Mouse (Mus musculus): ENCODE results near the gene Gm4969.
A peak's percentile ranks its signal among the peaks of the same experiment; 100 is the strongest.

Gene Gm4969

GRCm38 (mm10) chr7:19136673-19137334, 18.6 kb upstream of the Gm4969 start:
- no peak for DNase-seq (ENCODE audit: low read depth, low spot score)

DNA sequence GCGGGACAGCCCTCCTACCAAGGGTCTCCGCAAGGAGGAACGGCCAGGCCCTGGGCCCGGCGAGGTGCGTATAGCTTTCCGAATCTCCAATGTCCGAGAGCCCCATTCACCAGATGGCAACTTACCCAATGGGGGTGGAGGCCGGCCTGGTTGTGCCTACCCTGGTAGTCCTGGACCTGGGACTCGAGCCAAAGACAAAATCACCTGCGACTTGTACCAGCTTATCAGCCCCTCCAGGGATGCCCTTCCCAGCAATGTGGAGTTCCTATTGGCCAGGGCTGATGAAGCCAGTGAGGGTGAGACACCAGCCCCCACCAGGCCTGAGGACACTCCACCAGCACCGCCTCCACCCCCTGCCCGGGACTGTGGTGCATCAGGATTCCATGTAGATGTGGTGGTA, 18.0 kb upstream of the Gm4969 start:
- no peak for DNase-seq (ENCODE audit: low read depth, low spot score)

DNA sequence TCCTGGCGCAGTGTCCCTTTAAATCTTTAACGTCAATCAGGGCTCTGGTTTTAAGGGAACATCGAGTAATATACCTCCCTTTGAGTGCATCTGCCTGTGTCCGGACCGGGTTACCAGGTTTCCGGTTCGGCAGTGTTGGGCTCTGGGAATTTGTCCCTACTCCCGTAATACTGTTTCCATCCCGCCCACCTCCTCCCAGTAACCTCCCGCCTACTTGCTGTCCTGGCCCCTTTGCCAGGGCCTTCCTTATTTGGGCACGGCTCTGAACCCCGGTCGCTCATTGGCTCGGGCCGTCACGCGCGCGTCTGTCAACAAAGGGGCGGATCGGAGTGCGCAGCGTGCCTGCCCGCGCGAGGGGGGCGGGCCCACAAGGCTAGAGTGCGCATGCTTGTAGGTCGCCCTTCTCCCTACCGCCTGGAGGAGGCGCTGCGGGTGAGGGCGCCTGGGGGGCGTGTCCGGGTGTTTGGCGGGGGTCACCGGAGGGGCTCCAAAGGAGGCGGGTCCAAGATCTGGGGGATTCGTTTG, 13.2 kb upstream of the Gm4969 start:
- peak; percentile 99 for DNase-seq (ENCODE audit: low read depth, low spot score)

DNA sequence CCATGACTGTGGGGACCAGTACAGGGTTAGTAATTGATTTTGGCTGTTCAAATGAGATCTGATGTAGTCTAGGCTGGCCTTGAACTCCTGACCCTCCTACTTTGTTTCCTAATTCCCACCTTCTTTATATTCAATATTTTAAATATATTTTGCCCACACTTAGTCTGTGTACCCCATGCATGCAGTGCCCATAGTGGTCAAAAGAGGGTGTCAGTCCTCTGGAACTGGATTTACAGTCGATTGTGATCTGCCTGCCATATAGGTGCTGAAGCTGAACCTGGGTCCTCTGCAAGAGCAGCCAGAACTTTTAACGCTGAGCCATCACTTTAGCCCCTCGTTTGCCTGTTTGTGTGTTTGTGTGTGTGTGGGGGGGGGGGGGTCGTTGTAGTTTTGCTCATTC, 12.5 kb upstream of the Gm4969 start:
- peak; percentile 53 for DNase-seq (ENCODE audit: low read depth, low spot score)

DNA sequence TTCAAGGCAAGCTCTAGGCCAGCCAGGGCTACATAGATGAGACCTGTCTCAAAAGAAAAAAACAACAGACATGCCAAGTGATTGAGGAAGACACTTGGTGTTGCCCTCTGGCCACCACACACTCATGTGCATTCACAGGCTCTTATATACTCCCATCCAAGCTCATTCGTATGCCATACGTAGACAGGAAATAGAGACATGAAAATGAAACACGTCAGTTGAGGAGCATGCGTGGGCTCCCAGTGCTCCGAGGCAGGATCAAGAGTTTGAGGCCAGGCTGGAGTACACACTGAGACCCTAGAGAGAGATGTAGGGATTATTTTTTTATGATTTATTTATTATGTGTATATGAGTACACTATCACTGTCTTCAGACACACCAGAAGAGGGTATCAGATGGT, 11.2 kb upstream of the Gm4969 start:
- no peak for DNase-seq (ENCODE audit: low read depth, low spot score)

GRCm38 (mm10) chr7:19127744-19128143, 9.6 kb upstream of the Gm4969 start:
- DNase-seq (ENCODE audit: low read depth, low spot score) = no peak

DNA sequence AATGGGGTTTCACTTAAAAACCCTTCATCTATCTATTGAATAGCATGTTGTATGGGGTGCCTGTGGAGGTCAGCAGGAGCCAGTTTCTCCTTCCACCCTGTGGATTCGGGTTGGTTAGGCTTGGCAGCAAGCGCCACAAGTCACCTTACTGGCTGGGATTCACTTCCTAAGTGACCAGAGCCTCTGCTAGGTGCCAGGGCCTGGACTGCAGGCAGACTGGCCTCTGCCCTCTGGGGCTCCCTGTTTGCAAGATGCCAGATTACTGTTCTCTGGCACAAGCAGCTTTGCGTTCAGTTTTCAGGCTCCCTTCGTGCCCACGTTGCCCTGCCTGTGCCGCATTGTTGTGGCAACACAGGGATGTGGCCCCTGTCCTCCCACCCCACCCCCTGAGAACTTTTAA, 6.5 kb upstream of the Gm4969 start:
- no peak for DNase-seq (ENCODE audit: low read depth, low spot score)

GRCm38 (mm10) chr7:19121686-19122085, 3.5 kb upstream of the Gm4969 start:
- DNase-seq (ENCODE audit: low read depth, low spot score) = no peak

DNA sequence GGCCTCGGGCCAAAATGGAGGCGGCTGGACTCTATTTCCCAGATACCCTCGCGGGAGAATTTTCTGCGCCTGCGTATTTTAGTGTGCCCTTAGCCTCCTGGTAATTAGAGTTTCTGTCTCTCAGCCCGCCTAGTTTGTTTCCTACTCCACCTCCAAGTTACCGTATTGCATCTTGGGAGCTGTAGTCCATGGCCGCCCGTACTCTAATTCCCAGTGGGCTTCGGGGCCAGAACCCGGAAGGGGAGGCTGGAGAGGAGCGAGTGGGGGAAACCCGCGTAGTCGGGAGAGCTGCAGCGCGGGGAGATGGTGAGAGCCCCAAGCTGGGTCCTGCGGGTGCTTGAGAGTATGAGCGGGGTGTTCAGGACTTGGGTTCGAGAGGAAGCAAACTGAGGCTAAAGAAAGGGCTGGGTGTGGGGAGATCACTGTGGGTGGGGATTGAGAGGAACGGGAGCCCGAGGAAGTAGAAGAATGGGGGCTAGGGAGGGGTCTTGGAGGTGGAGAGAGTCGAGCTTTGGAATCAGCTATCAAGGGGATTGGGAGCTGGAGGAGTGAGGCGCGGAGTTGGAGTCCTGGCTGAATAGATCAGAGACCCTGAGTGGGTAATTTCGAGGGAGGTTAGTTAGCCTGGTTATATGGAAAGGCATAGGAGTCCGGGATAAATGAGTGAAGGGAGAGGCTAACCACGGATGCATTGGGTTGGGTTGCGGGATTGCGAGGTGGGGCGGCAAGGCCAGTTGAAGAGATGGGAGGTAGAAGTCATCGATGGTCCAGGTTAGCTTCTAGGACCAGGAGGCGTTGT, 1.7 kb upstream of the Gm4969 start, which contains the start of gene Fbxo46:
TSS of gene Fbxo46 (plus strand) at position 229 of the 799 bp plus-strand sequence.
- peak; percentile 99 for DNase-seq (ENCODE audit: low read depth, low spot score)

GRCm38 (mm10) chr7:19119083-19119482, 915 bp upstream of the Gm4969 start:
- no peak for DNase-seq (ENCODE audit: low read depth, low spot score)

GRCm38 (mm10) chr7:19109565-19109964, 8.6 kb downstream of the Gm4969 start:
- DNase-seq (ENCODE audit: low read depth, low spot score) = no peak

GRCm38 (mm10) chr7:19107436-19107835, 10.7 kb downstream of the Gm4969 start:
- DNase-seq (ENCODE audit: low read depth, low spot score) = no peak

DNA sequence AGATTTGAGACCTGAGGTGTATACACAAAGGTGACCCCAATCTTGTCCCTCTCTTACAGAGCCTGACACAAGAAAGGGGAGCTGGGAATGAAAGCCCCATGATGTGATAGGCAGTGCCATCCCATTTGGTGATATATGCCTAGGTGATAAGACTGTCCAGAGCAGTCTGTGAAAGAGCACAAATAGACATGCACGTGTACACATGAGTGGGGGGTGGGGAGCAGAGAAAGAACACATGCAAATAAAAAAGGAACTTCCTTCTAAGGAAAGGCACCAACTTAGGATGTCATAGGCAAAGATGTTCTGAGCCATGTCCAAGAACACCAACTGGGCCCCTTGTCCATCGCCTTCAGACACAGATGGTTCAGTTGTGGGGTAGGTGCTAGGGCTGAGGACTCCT, 13.7 kb downstream of the Gm4969 start:
- no peak for DNase-seq (ENCODE audit: low read depth, low spot score)

DNA sequence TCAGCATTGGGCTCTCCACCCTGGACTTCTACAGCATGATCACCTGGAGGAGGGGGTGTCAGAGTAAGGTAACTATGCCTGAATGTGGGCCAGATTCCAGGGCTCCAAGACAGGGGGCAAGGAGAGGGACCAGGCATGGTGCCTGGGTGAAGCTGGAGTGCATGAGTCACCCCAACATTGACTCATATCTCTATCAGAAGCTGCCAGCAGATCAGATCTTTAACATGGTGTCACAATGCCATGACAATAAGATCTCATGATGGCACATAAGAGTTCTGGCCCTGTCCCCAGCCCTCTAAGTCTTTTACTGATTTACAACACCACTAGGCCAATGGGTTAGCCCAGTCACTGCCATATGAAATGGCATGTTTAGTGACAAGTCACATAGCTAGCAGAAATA, 14.4 kb downstream of the Gm4969 start:
- DNase-seq (ENCODE audit: low read depth, low spot score) = no peak

GRCm38 (mm10) chr7:19100290-19100689, 17.9 kb downstream of the Gm4969 start:
- DNase-seq (ENCODE audit: low read depth, low spot score) = no peak

GRCm38 (mm10) chr7:19098811-19099210, 19.4 kb downstream of the Gm4969 start:
- no peak for DNase-seq (ENCODE audit: low read depth, low spot score)

DNA sequence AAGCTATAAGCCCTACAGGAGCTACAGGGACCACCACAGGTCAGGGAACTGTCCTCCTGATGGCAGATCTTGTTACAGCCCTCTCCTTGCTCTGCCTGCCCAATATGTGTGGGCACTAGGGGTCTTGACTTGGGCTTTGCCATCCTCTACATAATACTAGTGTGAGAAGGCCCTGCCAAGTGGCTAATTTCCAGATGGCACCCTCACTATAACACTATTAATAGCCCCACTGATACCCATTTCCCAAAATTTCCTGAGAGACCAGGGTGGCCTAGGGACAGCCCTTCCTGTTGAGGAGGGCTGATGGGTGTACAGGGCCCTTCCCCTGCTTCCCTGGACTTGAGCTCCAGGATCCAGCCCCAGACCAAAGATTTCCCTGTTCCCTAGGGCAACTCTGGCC, 20.3 kb downstream of the Gm4969 start:
- DNase-seq (ENCODE audit: low read depth, low spot score) = no peak

- DNase-seq (ENCODE audit: low read depth, low spot score) = no peak
These were observed 21.0 kb downstream of the Gm4969 start for GRCm38 (mm10) chr7:19097217-19097616.

GRCm38 (mm10) chr7:19096421-19096976, 21.7 kb downstream of the Gm4969 start:
- DNase-seq (ENCODE audit: low read depth, low spot score) = no peak

- peak; percentile 71 for DNase-seq (ENCODE audit: low read depth, low spot score)
These were observed 22.4 kb downstream of the Gm4969 start for GRCm38 (mm10) chr7:19095751-19096110.

DNA sequence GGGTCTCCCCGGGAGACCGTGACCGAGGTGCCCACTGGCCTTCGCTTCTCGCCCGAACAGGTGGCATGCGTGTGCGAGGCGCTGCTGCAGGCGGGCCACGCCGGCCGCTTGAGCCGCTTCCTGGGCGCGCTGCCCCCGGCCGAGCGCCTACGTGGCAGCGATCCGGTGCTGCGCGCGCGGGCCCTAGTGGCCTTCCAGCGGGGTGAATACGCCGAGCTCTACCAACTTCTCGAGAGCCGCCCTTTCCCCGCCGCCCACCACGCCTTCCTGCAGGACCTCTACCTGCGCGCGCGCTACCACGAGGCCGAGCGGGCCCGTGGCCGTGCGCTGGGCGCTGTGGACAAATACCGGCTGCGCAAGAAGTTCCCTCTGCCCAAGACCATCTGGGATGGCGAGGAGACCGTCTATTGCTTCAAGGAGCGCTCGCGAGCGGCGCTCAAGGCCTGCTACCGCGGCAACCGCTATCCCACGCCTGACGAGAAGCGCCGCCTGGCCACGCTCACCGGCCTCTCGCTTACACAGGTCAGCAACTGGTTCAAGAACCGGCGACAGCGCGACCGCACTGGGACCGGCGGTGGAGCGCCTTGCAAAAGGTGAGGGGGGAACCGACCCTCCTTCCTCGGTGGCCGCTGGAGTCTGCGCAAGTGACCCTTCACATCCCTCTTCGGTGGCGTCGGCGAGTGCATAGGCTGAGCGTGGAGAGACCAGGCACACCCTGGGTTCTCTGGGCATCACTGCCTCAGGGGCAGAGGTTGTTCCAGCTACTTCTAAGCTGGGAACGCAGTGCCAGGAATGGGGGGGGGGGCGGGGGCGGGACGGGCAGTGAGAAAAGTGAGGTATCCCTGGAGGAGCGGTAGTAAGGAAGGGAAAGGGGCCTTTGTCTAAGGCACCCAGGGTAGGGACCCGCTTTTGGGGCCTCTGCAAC, 23.1 kb downstream of the Gm4969 start:
- DNase-seq (ENCODE audit: low read depth, low spot score) = no peak

DNA sequence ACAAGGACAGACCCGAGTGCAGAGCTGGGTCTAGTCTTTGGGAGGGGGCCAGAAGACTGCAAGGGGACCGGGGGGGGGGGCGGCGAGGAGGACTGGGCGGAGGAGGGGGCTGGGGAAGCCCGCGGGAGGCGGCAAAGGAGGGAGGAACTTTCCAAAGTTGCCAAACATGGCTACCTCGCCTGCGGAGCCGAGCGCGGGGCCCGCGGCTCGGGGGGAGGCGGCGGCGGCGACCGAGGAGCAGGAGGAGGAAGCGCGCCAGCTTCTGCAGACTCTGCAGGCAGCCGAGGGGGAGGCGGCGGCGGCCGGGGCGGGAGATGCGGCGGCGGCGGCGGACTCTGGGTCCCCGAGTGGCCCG, 23.7 kb downstream of the Gm4969 start, which contains the start of gene Six5:
TSS of gene Six5 (plus strand) at position 124 of the 355 bp plus-strand sequence.
- DNase-seq (ENCODE audit: low read depth, low spot score) = no peak

All from ES-CJ7 (cell line).